Mouse (Mus musculus) kidney, postnatal 10 days (tissue): ENCODE measurements at regions not wholly inside any gene's neighbourhood (a gene's known extent, or its start where the extent isn't known, plus 50 kb on each side); places are given as distances from the start of the nearest gene placed in this dataset.

Experiments used
- DNase-seq: peaks from one replicate; pipeline ENCODE4 v3.0.0; 2021; ENCODE audit warnings: mixed read lengths

- DNase-seq: no peak
Measured at GRCm38 (mm10) chr19:14740936-14741335, 143.1 kb upstream of the Tle4 start.

GRCm38 (mm10) chr19:14740139-14740538 lies 142.3 kb upstream of the Tle4 start:
- no peak for DNase-seq

DNA sequence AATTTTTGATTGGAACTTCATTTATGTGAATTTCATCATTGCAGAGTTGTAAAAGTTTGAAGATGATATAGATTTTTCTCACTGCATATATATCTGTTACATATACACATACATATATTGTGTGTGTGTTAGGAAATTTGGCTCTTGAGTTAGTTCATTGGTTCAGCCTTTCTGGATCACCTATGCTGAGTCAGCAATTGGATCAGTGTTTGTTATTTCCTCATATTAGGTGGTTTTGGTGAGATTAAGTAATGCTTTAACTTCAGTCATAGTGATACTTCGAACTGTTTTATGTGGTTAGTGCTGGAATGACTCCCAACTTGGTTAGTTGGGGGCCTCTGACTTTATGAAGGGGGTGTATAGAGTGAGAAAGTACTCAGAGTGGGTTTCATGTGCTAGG lies 138.7 kb upstream of the Tle4 start:
- no peak for DNase-seq

GRCm38 (mm10) chr19:14725329-14725728 lies 127.5 kb upstream of the Tle4 start:
- peak; percentile 13 for DNase-seq

GRCm38 (mm10) chr19:14724637-14725036 lies 126.8 kb upstream of the Tle4 start:
- DNase-seq: no peak

- no peak for DNase-seq
Measured at GRCm38 (mm10) chr19:14705791-14706190, 107.9 kb upstream of the Tle4 start.

DNA sequence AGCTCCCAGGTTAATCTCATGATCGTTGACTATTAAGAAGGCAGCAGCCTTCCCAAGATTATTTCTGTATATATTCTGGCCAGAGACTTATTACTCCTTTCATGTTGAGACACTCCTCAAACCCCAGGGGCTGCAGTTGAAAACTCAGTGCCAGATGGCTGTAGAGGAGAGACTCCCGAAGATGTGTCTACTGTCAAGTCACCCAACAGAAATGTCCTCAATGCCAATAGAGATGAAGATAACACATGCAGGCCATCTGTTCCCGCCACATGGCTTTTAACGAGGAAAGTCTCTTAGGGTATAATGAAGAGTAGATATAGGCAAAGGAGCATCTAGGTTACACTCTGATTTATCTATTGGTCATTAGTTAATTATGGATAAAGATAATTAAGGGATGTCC lies 103.3 kb upstream of the Tle4 start:
- no peak for DNase-seq

DNA sequence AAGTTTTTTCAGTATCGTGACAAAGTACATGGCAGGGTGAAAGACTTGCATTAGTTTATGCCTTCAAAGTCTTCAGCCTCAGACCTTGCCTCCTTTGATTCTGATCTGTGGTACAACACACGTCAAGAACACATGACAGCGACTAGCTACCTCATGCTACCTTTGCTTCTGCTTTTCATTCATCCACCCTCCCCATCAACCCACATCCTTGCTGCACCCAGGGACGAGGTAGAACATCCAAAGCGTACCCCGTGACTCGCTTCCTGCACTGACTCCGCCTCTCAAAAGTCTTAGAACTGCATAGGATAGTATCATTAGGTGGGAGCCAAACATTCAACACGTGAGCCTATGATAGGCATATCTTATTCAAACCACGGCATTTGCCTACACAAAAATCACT lies 97.5 kb upstream of the Tle4 start:
- no peak for DNase-seq

GRCm38 (mm10) chr19:14692183-14692582 lies 94.3 kb upstream of the Tle4 start:
- DNase-seq: peak; percentile 33

GRCm38 (mm10) chr19:14685628-14686027 lies 87.8 kb upstream of the Tle4 start:
- no peak for DNase-seq

DNA sequence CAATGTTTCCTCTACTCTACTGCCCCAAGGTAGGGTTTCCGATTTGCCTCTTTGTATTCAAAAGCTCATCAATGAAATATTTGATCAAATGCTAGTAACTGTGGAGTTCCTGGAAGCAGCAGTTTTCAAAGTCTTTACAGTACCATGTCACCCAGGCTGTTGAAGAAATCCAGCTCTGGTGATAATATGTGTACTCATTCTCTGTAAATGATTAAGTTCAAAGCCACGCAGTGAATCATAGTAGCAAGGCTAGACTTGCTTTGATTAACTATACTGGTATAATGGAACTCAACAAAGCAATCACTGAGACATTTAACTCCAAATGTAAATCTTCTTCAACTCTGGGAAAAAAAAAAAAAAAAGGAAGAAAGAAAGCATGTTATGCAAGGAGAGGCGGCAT lies 86.8 kb upstream of the Tle4 start:
- no peak for DNase-seq

DNA sequence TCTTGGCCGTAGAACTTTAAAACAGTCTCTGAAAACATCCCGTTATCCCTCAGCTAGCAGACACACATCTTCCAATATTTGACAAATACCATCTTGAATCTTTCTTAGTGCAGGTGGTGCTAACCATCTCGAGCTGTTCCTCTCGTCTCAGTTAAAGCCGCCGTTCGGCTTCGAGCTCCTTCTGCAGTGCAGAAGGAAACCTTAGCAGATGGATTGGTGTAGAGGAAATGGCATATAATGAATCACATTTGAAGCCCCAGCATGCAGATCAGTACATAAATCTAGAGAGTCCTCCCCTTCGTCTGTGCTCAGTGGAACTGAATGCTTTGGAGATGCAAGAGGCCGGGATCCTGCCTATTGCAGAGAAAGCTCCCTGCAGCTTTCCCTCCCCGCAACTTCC lies 83.5 kb upstream of the Tle4 start:
- DNase-seq: peak; percentile 8

DNA sequence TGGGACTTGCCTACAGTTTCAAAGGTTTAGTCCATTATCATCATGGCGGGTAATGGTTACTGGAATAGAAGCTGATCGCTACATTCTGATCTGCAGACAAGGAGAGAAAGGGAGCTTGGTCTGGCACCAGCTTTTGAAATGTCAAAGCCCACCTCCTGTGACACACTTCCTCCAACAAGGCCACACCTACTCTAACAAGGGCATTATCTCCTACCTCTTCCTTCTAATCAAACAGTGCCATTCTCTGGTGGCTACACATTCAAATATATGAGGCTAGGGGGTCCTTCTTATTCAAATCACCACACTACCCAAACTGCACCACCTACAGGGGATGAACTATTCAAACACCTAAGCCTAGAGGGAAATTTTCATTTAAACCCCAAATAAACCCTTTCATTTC lies 81.9 kb upstream of the Tle4 start:
- no peak for DNase-seq

- DNase-seq: no peak
Measured at GRCm38 (mm10) chr19:14678584-14678983, 80.7 kb upstream of the Tle4 start.

GRCm38 (mm10) chr19:14676929-14677328 lies 79.1 kb upstream of the Tle4 start:
- DNase-seq: no peak

DNA sequence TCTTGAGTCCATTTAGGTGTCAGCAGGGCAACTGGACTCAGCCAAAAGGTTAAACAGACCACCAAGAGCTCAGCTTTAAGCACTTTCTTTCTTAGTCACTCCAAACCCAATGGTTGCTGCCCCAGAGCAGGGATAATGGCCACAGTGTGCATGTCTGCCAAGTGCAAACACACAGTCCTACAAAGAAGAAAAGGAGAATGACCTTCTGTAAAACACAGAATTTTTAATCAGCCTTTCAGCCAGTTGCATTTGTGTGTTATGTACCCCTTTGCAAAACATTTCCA lies 72.9 kb upstream of the Tle4 start:
- no peak for DNase-seq

DNA sequence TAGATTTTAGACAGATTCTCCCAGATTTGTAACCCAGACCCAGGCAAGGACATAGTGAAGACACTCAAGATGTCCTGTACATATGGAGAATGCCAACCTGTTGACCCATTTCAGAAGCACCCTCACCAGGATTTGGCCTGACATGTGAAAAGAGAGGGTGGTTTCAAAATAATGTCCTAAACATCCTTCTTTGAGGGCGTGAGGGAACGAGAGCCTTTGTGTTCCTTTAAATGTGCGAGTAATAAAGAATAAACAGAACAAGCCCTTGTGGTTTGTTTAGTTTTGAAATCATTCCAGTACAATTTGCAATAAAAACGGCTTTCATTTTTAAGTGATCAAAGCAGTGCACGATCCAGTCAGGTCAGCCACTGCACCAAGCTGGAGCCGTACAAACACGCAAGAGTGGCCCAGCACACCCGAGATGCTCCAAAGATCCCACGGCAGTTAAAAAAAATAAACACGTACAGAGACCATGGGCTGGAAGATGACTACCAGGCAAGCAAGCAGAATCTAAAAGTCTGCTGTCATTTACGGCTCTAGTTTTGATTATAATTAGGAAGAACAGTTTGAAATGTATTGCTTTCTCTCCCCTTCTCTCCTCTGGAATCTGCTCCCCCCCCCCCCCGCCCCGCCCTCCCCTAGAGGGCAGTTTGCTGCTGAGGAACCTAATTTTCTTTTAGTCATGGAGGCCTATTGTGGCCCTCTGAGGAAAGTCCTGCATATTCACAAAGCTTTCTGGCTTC lies 72.4 kb upstream of the Tle4 start:
- no peak for DNase-seq

GRCm38 (mm10) chr19:14668512-14669181 lies 70.8 kb upstream of the Tle4 start:
- DNase-seq: no peak

GRCm38 (mm10) chr19:14664682-14665417 lies 67.0 kb upstream of the Tle4 start:
- DNase-seq: no peak

GRCm38 (mm10) chr19:14664096-14664586 lies 66.3 kb upstream of the Tle4 start:
- DNase-seq: no peak

GRCm38 (mm10) chr19:14663350-14663749 lies 65.5 kb upstream of the Tle4 start:
- no peak for DNase-seq

DNA sequence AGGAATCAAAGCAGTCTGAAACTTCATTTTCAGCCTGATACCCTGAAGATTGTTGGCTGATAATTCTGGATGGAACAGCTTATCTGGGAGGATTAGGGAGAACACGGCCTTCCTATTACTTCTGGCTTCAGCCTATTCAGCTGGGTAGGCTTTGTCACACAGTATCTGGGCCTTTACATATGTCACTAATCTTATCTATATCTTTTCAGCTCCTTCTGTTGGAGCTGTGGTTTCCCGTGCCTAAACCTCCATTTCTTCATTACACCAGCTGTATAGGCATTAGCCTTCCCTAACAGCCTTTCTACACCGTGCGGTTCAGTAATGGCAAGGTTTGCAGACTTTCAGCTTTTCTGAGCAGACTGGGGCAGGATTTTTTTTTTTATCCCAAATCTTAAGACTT lies 61.9 kb upstream of the Tle4 start:
- DNase-seq: no peak

- DNase-seq: no peak
Measured at GRCm38 (mm10) chr19:14658479-14658878, 60.6 kb upstream of the Tle4 start.

GRCm38 (mm10) chr19:14656022-14656388 lies 58.2 kb upstream of the Tle4 start:
- DNase-seq: no peak
